Mouse (Mus musculus) CH12.LX (cell line): ENCODE data around the gene Ppm1l. TPM values are rescaled to one million over a fixed set of nuclear protein-coding genes. Genes with fewer than 3 reads are reported as not detected.

ENCODE experiments used
- DNase-seq: peaks from one replicate; pipeline ENCODE4 v3.0.0-alpha.2; 2013; ENCODE audit errors: extremely low read depth
- H3K27ac ChIP-seq: 2 replicates; pipeline ENCODE4 v1.5.1; 2012; ENCODE audit warnings: low read depth, mild to moderate bottlenecking, control low read depth, moderate library complexity; ENCODE audit not compliant: insufficient read depth
- H3K27me3 ChIP-seq: replicated peaks from 2 replicates; pipeline ENCODE3; 2012; ENCODE audit warnings: inconsistent platforms
- H3K36me3 ChIP-seq, 2 experiments: replicated peaks in 1 of 2; 2 replicates each; pipeline versions ENCODE3 to v1.6.1; 2012; ENCODE audit warnings: inconsistent platforms in 1 of 2, low read length in 1 of 2, mild to moderate bottlenecking in 1 of 2, mixed read lengths in 1 of 2, moderate library complexity in 1 of 2; ENCODE audit not compliant: control insufficient read depth in 1 of 2, insufficient read depth in 1 of 2
- H3K4me1 ChIP-seq, 2 experiments: 2 replicates each; pipeline ENCODE4 v1.6.1; 2012; ENCODE audit warnings: inconsistent platforms in 1 of 2, moderate library complexity in 1 of 2; ENCODE audit not compliant: insufficient read depth in 2 of 2, control insufficient read depth in 1 of 2
- H3K4me2 ChIP-seq: 2 replicates; pipeline ENCODE4 v1.6.1; 2012; ENCODE audit warnings: low read depth, mild to moderate bottlenecking, control low read depth; ENCODE audit not compliant: poor library complexity, insufficient read depth, severe bottlenecking
- H3K4me3 ChIP-seq, 3 experiments: fragments of 150-350 bp in 1 of 3; sonication (generic) in 1 of 3; replicated peaks in 1 of 3; 2 replicates each; pipeline versions ENCODE3 to v1.5.1; 2011 to 2012; ENCODE audit warnings: low read depth in 2 of 3, low read length in 2 of 3, mild to moderate bottlenecking in 2 of 3, moderate library complexity in 2 of 3, control low read depth in 1 of 3, improper control_type of control experiment in 1 of 3, inconsistent platforms in 1 of 3, mixed read lengths in 1 of 3; ENCODE audit not compliant: poor library complexity in 1 of 3
- H3K79me2 ChIP-seq: replicated peaks from 2 replicates; pipeline ENCODE4 v1.6.1; 2012; ENCODE audit warnings: mild to moderate bottlenecking, moderate library complexity; ENCODE audit not compliant: control insufficient read depth, poor library complexity, insufficient read depth, severe bottlenecking; ENCODE audit errors: extremely low read depth
- H3K9ac ChIP-seq: 2 replicates; pipeline ENCODE4 v1.6.1; 2012; ENCODE audit warnings: low read depth, mild to moderate bottlenecking, control low read depth, moderate library complexity; ENCODE audit not compliant: insufficient read depth
- H3K9me3 ChIP-seq: replicated peaks from 2 replicates; pipeline ENCODE3; 2012; ENCODE audit warnings: low read length, inconsistent platforms, mixed read lengths
- BHLHE40 ChIP-seq: IDR thresholded peaks from 2 replicates; pipeline ENCODE4 v1.6.1; 2011; ENCODE audit warnings: mild to moderate bottlenecking, low read depth, low read length, improper control_type of control experiment
- ELF1 ChIP-seq: IDR thresholded peaks from 2 replicates; pipeline ENCODE4 v1.6.1; 2014; ENCODE audit warnings: low read depth, mild to moderate bottlenecking, inconsistent platforms, low read length, improper control_type of control experiment
- EP300 ChIP-seq: IDR thresholded peaks from 2 replicates; pipeline ENCODE4 v1.6.1; 2011; ENCODE audit warnings: low read length, improper control_type of control experiment
- GABPA ChIP-seq: IDR thresholded peaks from 2 replicates; pipeline ENCODE4 v1.6.1; 2012; ENCODE audit warnings: low read depth, low read length, improper control_type of control experiment, inconsistent platforms; ENCODE audit not compliant: insufficient replicate concordance
- JUND ChIP-seq: conservative IDR thresholded peaks from 2 replicates; pipeline ENCODE4 v1.6.1; 2011; ENCODE audit warnings: low read depth, low read length, improper control_type of control experiment
- KAT2A ChIP-seq: IDR thresholded peaks from 2 replicates; pipeline ENCODE4 v1.6.1; 2012; ENCODE audit warnings: low read length, improper control_type of control experiment, inconsistent platforms; ENCODE audit not compliant: insufficient replicate concordance
- MAFK ChIP-seq: IDR thresholded peaks from 2 replicates; pipeline ENCODE4 v1.6.1; 2011; ENCODE audit warnings: low read length, improper control_type of control experiment; ENCODE audit not compliant: insufficient replicate concordance
- MAX ChIP-seq: IDR thresholded peaks from 2 replicates; pipeline ENCODE4 v1.6.1; 2011; ENCODE audit warnings: low read length, improper control_type of control experiment
- MAZ ChIP-seq: IDR thresholded peaks from 2 replicates; pipeline ENCODE4 v1.6.1; 2012; ENCODE audit warnings: low read depth, mild to moderate bottlenecking, inconsistent platforms, low read length, improper control_type of control experiment, moderate library complexity
- MEF2A ChIP-seq: IDR thresholded peaks from 2 replicates; pipeline ENCODE4 v1.6.1; 2014; ENCODE audit warnings: low read depth, mild to moderate bottlenecking, inconsistent platforms, low read length, improper control_type of control experiment, borderline replicate concordance
- MYC ChIP-seq: IDR thresholded peaks from 2 replicates; pipeline ENCODE4 v1.6.1; 2011; ENCODE audit warnings: low read depth, mild to moderate bottlenecking, improper control_type of control experiment, low read length
- NELFE ChIP-seq: IDR thresholded peaks from 2 replicates; pipeline ENCODE4 v1.6.1; 2011; ENCODE audit warnings: low read depth, low read length, improper control_type of control experiment
- NRF1 ChIP-seq: IDR thresholded peaks from 2 replicates; pipeline ENCODE4 v1.6.1; 2014; ENCODE audit warnings: low read depth, mild to moderate bottlenecking, inconsistent platforms, low read length, improper control_type of control experiment, moderate library complexity
- PAX5 ChIP-seq: IDR thresholded peaks from 2 replicates; pipeline ENCODE4 v1.6.1; 2012; ENCODE audit warnings: low read length, inconsistent platforms, mixed read lengths
- SIN3A ChIP-seq: IDR thresholded peaks from 2 replicates; pipeline ENCODE4 v1.6.1; 2012; ENCODE audit warnings: low read length, improper control_type of control experiment, inconsistent platforms
- TCF12 ChIP-seq: IDR thresholded peaks from 2 replicates; pipeline ENCODE4 v1.6.1; 2014; ENCODE audit warnings: low read depth, mild to moderate bottlenecking, inconsistent platforms, low read length, improper control_type of control experiment
- UBTF ChIP-seq: IDR thresholded peaks from 2 replicates; pipeline ENCODE4 v1.6.1; 2012; ENCODE audit warnings: low read depth, mild to moderate bottlenecking, inconsistent platforms, low read length, improper control_type of control experiment, moderate library complexity
- USF2 ChIP-seq: conservative IDR thresholded peaks from 2 replicates; pipeline ENCODE4 v1.6.1; 2011; ENCODE audit warnings: low read depth, low read length, improper control_type of control experiment
- ZKSCAN1 ChIP-seq: IDR thresholded peaks from 2 replicates; pipeline ENCODE4 v1.6.1; 2012; ENCODE audit warnings: low read depth, inconsistent platforms, low read length, improper control_type of control experiment, borderline replicate concordance
- ZMIZ1 ChIP-seq: IDR thresholded peaks from 2 replicates; pipeline ENCODE4 v1.6.1; 2012; ENCODE audit warnings: low read depth, mild to moderate bottlenecking, inconsistent platforms, low read length, improper control_type of control experiment
- ZNF384 ChIP-seq: IDR thresholded peaks from 2 replicates; pipeline ENCODE4 v1.6.1; 2012; ENCODE audit warnings: low read depth, low read length, improper control_type of control experiment, inconsistent platforms
- dilution Hi-C: fragments of 300-500 bp; cut with MboI; formaldehyde crosslinking; loops from 2 replicates; pipeline ENCODE4 v1.14.3; 2020; ENCODE audit warnings: low sequenced_read_pairs; ENCODE audit not compliant: extremely low pct_unique_long_range_greater_than_20kb, extremely low pct_ligation_motif_present
- in situ Hi-C: fragments of 300-500 bp; cut with MboI; formaldehyde crosslinking; loops from 3 replicates; pipeline ENCODE4 v1.14.3; 2019; ENCODE audit warnings: low sequenced_read_pairs, low pct_ligation_motif_present, low pct_unique_long_range_greater_than_20kb, mixed read lengths
- polyA plus RNA-seq: library from polyadenylated mRNA; unstranded; fragments of >175 nt; gene quantifications from 2 replicates; pipeline ENCODE4 v1.2.1, GENCODE M21; 2012; ENCODE audit warnings: low read depth; ENCODE audit not compliant: insufficient read length
- total RNA-seq, 2 experiments: library from RNA; depleted of rRNA; stranded (reverse); fragments of 300-350 nt in 1 of 2; fragments of >200 nt in 1 of 2; gene quantifications; 2 replicates each; pipeline ENCODE4 v1.2.3; 2012 to 2014

The Ppm1l gene
- total and polyA plus RNA-seq, 3 experiments = 0.68 to 2.4 (median 1.7) TPM

DNA sequence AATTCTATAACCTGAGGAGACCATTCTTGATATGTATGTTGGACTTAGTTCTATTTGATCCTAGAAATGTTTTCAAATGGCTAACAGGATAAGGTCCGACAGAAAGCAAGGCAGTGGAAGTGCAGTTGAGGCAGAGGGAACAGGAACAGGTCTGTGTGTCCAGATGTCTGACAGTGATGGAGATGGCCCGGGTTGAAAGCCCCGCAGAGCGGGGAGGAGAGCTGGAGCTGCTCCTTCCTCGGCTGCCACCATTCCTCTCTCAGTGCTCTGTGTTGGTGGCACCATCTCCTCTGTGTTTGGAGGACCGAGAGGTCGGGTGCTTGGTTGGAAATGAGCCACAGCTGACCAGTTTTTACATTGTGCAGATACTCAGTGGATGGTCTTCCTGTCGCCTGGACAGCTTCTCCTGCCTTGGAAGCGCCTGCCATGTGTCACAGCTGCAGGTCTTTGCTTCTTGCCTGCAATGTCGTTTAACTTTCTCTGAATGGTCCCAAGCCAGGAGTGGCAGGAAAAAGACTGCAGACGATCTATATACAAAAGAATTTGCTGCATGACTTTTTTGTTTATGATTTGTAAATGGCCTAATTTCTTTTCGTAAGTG is 159.3 kb downstream of the Ppm1l start:
- H3K9ac ChIP-seq = no peak overlapping the region
- H3K4me2 ChIP-seq = no peak overlapping the region
- dilution Hi-C loops = no loop called here
- no peak overlapping the region for H3K27ac ChIP-seq
- no peaks in the 10 kb centered on the region for H3K27me3 ChIP-seq
- H3K9me3 ChIP-seq = peaks cover 2% of the 10 kb centered on the region
- no peak for TF ChIP-seq PAX5
- no peak for TF ChIP-seq MAFK
- TF ChIP-seq ELF1 = no peak
- no peak for TF ChIP-seq ZKSCAN1
- TF ChIP-seq, all 38 proteins: peak for 0
- in situ Hi-C loops = no loop called here
- Histone ChIP-seq H3K4me3 (no peak overlapping the region), H3K79me2 (no peaks in the 10 kb centered on the region), H3K4me1 (no peaks in the 10 kb centered on the region), H3K36me3 (no peaks in the 10 kb centered on the region)
- DNase-seq = no peak

DNA sequence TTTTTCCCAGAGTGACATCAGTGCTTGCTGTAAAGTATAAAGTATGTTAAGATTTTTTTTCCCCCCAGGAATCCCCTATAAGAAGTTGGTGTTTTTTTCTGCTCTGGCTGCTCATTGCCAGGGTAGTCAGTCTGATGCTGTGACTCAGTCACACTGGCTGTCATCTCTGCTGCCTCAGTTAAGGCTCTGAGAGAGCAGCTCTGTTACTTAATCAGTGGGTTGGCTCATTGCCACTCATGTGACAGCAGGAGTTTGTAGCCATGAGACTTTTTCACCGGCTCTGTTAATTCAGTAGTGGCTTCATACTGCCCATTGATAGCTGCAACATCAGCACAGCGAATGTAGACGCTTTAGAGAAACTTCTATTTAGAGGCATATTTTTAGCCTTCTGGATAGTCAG is 163.3 kb downstream of the Ppm1l start:
- Histone ChIP-seq H3K9me3 (no peaks in the 10 kb centered on the region), H3K4me1 (no peaks in the 10 kb centered on the region), H3K79me2 (no peaks in the 10 kb centered on the region), H3K9ac (no peak overlapping the region), H3K27ac (no peak overlapping the region), H3K4me2 (no peak overlapping the region), H3K4me3 (no peak overlapping the region), H3K27me3 (no peaks in the 10 kb centered on the region), H3K36me3 (no peaks in the 10 kb centered on the region)
- DNase-seq = no peak
- no peak for TF ChIP-seq USF2
- TF ChIP-seq ZKSCAN1 = no peak
- TF ChIP-seq ELF1 = no peak
- no peak for TF ChIP-seq KAT2A
- TF ChIP-seq JUND = no peak
- TF ChIP-seq GABPA = no peak
- no peak for TF ChIP-seq NELFE
- no peak for TF ChIP-seq MYC
- TF ChIP-seq MAFK = no peak
- no peak for TF ChIP-seq MAZ
- TF ChIP-seq MEF2A = no peak
- TF ChIP-seq MAX = no peak
- TF ChIP-seq SIN3A = no peak
- no peak for TF ChIP-seq NRF1
- no peak for TF ChIP-seq UBTF
- no peak for TF ChIP-seq ZNF384
- TF ChIP-seq BHLHE40 = no peak
- TF ChIP-seq EP300 = no peak
- TF ChIP-seq TCF12 = no peak
- TF ChIP-seq ZMIZ1 = no peak
- dilution Hi-C loops = no loop called here
- in situ Hi-C loops = loop anchor here (10.0 kb wide), 2 partner anchors 225 kb away; no protein-coding TSS in a partner anchor
